ENCODE assay signal across 8 mouse cellular contexts in the genomic region with DNA sequence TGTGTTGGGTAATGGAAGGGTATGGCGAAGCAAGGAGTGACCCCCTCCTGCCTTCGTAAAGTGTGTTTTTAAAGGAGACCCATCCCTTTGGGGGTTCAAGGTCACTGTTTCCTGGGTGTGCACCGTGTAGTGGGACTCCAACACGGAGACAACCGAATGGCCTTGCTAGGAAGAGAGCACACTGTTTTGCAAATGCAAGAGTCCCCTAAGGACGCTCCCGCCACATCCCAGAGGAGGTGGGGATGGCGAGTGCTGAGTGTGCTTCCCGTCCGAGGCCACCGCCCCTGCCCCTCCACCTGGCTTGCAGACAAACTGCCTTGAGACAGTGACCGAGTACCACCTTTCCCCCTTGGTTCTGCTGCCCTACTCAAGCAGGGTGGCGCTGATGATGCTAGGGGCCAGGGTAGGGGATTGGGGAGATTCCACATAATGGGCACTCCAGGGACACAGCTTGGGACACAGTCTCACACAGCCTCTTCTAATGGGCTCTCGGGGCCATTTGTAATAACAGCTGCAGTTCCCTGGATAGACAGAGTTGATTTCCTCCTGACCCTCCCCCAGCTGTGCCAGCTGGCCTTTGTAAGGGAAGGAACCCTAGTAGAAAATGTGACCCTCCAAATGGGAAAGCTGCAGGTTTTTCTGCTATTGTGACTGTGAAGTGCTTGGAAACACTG. TPM values are rescaled to one million over a fixed set of nuclear protein-coding genes. Genes with fewer than 3 reads are reported as not detected.
DNase-seq lines count a peak whose midpoint lies in the region; ATAC-seq and TF ChIP-seq lines count a peak whose summit lies in the region.

No protein-coding gene starts in this region.

- H3K27ac ChIP-seq in limb, embryonic 11.5 days (replicated peaks; ENCODE audit: low read depth, low read length) = no peak overlapping the region
- peak overlapping the region; percentile 47 for H3K27ac ChIP-seq in olfactory bulb, adult 2 months (ENCODE audit: insufficient read depth, low read depth, low read length)

- 0 out of 2 replicates have a peak overlapping the region, but pooled peaks have one; percentile 69 for H3K4me3 ChIP-seq in limb, embryonic 11.5 days (ENCODE audit: low read depth, low read length)
- peak overlapping the region; percentile 92 for H3K4me3 ChIP-seq in olfactory bulb, adult 2 months (ENCODE audit: insufficient read depth, low read depth, low read length)

- DNase-seq in adrenal gland, postnatal 10 days = peak; percentile 18
- no peak for DNase-seq in adrenal gland, adult 2 months
- peak; percentile 9 to 13 for DNase-seq in right cerebral cortex, adult 2 months (ENCODE audit: low spot score in 2 of 2)
- DNase-seq in right cerebral cortex, postnatal 4 days = no peak
- peak; percentile 45 for DNase-seq in limb, embryonic 11.5 days (ENCODE audit: low spot score)
- no peak for DNase-seq in spleen, adult 12 weeks (ENCODE audit: low spot score)

- H3K9ac ChIP-seq in limb, embryonic 11.5 days (ENCODE audit: low read length) = no peak overlapping the region

- ATAC-seq in limb, embryonic 11.5 days (ENCODE audit: insufficient number of reproducible peaks, low FRiP score, low TSS enrichment, low read depth) = no peak
- ATAC-seq in inflammation-experienced regulatory T-cells, adult 6 months = no peak

- no peaks in the 10 kb centered on the region for H3K36me3 ChIP-seq in limb, embryonic 11.5 days (ENCODE audit: control insufficient read depth, insufficient read depth, low read length)

- peaks cover 11% of the 10 kb centered on the region for H3K4me1 ChIP-seq in limb, embryonic 11.5 days (ENCODE audit: control insufficient read depth, insufficient read depth, low read length)
- H3K4me1 ChIP-seq in olfactory bulb, adult 2 months (ENCODE audit: control insufficient read depth, insufficient read depth, low read length) = peaks cover 22% of the 10 kb centered on the region

- H3K27me3 ChIP-seq in limb, embryonic 11.5 days (ENCODE audit: control insufficient read depth, insufficient read depth, low read length) = peaks cover 19% of the 10 kb centered on the region

- no peaks in the 10 kb centered on the region for H3K9me3 ChIP-seq in limb, embryonic 11.5 days (ENCODE audit: control insufficient read depth, low read length)

- 4% methylated on average over 14 of the region's 14 CpGs for WGBS in limb, embryonic 11.5 days
- WGBS in olfactory bulb, adult 2 months = 15% methylated on average over 14 of the region's 14 CpGs

- TF ChIP-seq POLR2A in olfactory bulb, adult 2 months (IDR thresholded peaks at IDR 0.05; ENCODE audit: insufficient read depth, low read depth, low read length) = no peak

- no peak for TF ChIP-seq CTCF in olfactory bulb, adult 2 months (IDR thresholded peaks at IDR 0.05; ENCODE audit: insufficient read depth, low read depth, low read length)

- H3K4me2 ChIP-seq in limb, embryonic 11.5 days (ENCODE audit: low read depth, severe bottlenecking) = peak overlapping the region; percentile 99

RNA-seq across cellular contexts. Expression of gene Frat1, which starts 2.1 kb away (rescaled TPM):
- total RNA-seq in adrenal gland, postnatal 10 days (2021) = 10 to 100 TPM in 1 of 2 experiments, 1 to 10 TPM in 1; 8.6 to 11.7 TPM
- 10 to 100 TPM in 1 of 2 experiments, 1 to 10 TPM in 1; 3.8 to 10.8 TPM for total RNA-seq in adrenal gland, adult 2 months (2021)
- polyA plus RNA-seq in adrenal gland, adult 2 months (2012; rRNA removed) = 9.7 and 14.7 TPM in 2 replicates
- polyA plus RNA-seq in limb, embryonic 11.5 days (2014; fragmentation: Nextera tagmentation; extraction: Ambion mirVana) = 3.9 and 5.2 TPM in 2 replicates
- not detected in 2 replicates for polyA plus RNA-seq in olfactory bulb, adult 2 months (2012; ENCODE audit: insufficient read depth, insufficient read length, low replicate concordance, missing spikeins)
- polyA plus RNA-seq in inflammation-experienced regulatory T-cells, adult 6 months (2017; shearing (Covaris generic)) = 10 to 100 TPM in 2 of 3 experiments, 1 to 10 TPM in 1; 7.8 to 24.9 (median 21.2) TPM

RNA-seq across cellular contexts. Expression of gene Frat2, which starts 16.1 kb away (rescaled TPM):
- total RNA-seq in adrenal gland, postnatal 10 days (2021) = 1 to 10 TPM; 4.8 to 7.1 TPM
- total RNA-seq in adrenal gland, adult 2 months (2021) = 1 to 10 TPM; 1.2 to 2.6 TPM
- 5.5 and 6.7 TPM in 2 replicates for polyA plus RNA-seq in adrenal gland, adult 2 months (2012; rRNA removed)
- 2.4 and 2.7 TPM in 2 replicates for polyA plus RNA-seq in limb, embryonic 11.5 days (2014; fragmentation: Nextera tagmentation; extraction: Ambion mirVana)
- not detected in 2 replicates for polyA plus RNA-seq in olfactory bulb, adult 2 months (2012; ENCODE audit: insufficient read depth, insufficient read length, low replicate concordance, missing spikeins)
- polyA plus RNA-seq in inflammation-experienced regulatory T-cells, adult 6 months (2017; shearing (Covaris generic)) = 1 to 10 TPM in 2 of 3 experiments, under 1 TPM in 1; 0.33 to 1.5 (median 1.3) TPM

RNA-seq across cellular contexts. Expression of gene Arhgap19, which starts 30.0 kb away (rescaled TPM):
- total RNA-seq in adrenal gland, postnatal 10 days (2021) = 1 to 10 TPM; 7.6 to 8.6 TPM
- 1 to 10 TPM; 3.5 to 5.2 TPM for total RNA-seq in adrenal gland, adult 2 months (2021)
- polyA plus RNA-seq in adrenal gland, adult 2 months (2012; rRNA removed) = 0.83 TPM in 2 replicates
- polyA plus RNA-seq in limb, embryonic 11.5 days (2014; fragmentation: Nextera tagmentation; extraction: Ambion mirVana) = 43.6 and 44.1 TPM in 2 replicates
- not detected in 2 replicates for polyA plus RNA-seq in olfactory bulb, adult 2 months (2012; ENCODE audit: insufficient read depth, insufficient read length, low replicate concordance, missing spikeins)
- 10 to 100 TPM in 1 of 3 experiments, 1 to 10 TPM in 2; 2.7 to 21.2 (median 2.7) TPM for polyA plus RNA-seq in inflammation-experienced regulatory T-cells, adult 6 months (2017; shearing (Covaris generic))

Comparison
In these comparisons a context has a peak if more than half of its experiments do, and no peak if none do; other contexts are left out.
1. DNase-seq: peak in adrenal gland, postnatal 10 days (single experiment), right cerebral cortex, adult 2 months (2 of 2) and limb, embryonic 11.5 days (single experiment); none in adrenal gland, adult 2 months (single experiment), right cerebral cortex, postnatal 4 days (single experiment) and spleen, adult 12 weeks (single experiment).